Mouse (Mus musculus) liver, adult 2 months (tissue): Measurements from ENCODE around the gene Ppy. TPM values are rescaled to one million over a fixed set of nuclear protein-coding genes. Genes with fewer than 3 reads are reported as not detected.
A peak's percentile ranks its signal among the peaks of the same experiment; 100 is the strongest.

Source experiments
- DNase-seq: peaks from one replicate; pipeline ENCODE4 v3.0.0-alpha.2; 2011; ENCODE audit warnings: low read depth, low spot score; ENCODE audit errors: extremely low read depth
- H3K27ac ChIP-seq: fragments of 200-500 bp; replicated peaks from 2 replicates; pipeline ENCODE4 v1.5.1; 2012; ENCODE audit warnings: low read depth, mild to moderate bottlenecking, control low read depth, inconsistent platforms, low read length; ENCODE audit not compliant: insufficient read depth
- H3K27me3 ChIP-seq: fragments of 200-500 bp; 2 replicates; pipeline ENCODE4 v1.6.1; 2012; ENCODE audit warnings: mild to moderate bottlenecking, moderate library complexity, low read length, inconsistent platforms; ENCODE audit not compliant: control insufficient read depth, insufficient read depth
- H3K36me3 ChIP-seq: fragments of 200-500 bp; 2 replicates; pipeline ENCODE4 v1.6.1; 2012; ENCODE audit warnings: low read length, inconsistent platforms; ENCODE audit not compliant: control insufficient read depth, insufficient read depth
- H3K4me1 ChIP-seq: fragments of 200-500 bp; 2 replicates; pipeline ENCODE4 v1.6.1; 2011; ENCODE audit warnings: low read length; ENCODE audit not compliant: control insufficient read depth, insufficient read depth
- H3K4me3 ChIP-seq: fragments of 200-500 bp; 2 replicates; pipeline ENCODE4 v1.5.1; 2011; ENCODE audit warnings: low read depth, mild to moderate bottlenecking, control low read depth, low read length, moderate library complexity; ENCODE audit not compliant: insufficient read depth
- H3K79me2 ChIP-seq: fragments of 200-500 bp; 2 replicates; pipeline ENCODE4 v1.6.1; 2012; ENCODE audit warnings: inconsistent platforms, mild to moderate bottlenecking, low read length, moderate library complexity; ENCODE audit not compliant: control insufficient read depth, insufficient read depth
- H3K9ac ChIP-seq: fragments of 200-500 bp; 2 replicates; pipeline ENCODE4 v1.6.1; 2012; ENCODE audit warnings: low read depth, mild to moderate bottlenecking, control low read depth, inconsistent platforms, low read length
- CTCF ChIP-seq: fragments of 200-500 bp; IDR thresholded peaks from 2 replicates; pipeline ENCODE4 v1.5.1; 2011; ENCODE audit warnings: low read depth, low read length, control low read depth
- POLR2A ChIP-seq: fragments of 200-500 bp; IDR thresholded peaks from 2 replicates; pipeline ENCODE4 v1.6.1; 2011; ENCODE audit warnings: low read length, control low read depth; ENCODE audit not compliant: insufficient read depth; ENCODE audit errors: extremely low read depth
- WGBS: fragments of 180-500 bp; shearing (Covaris S2); methylation state at CpG from one replicate; pipeline ENCODE4 v1.1.7; 2018; 5-methylcytosine and 5-hydroxymethylcytosine counted together
- polyA plus RNA-seq: library from polyadenylated mRNA; depleted of rRNA; stranded (reverse); fragments of >200 nt; gene quantifications from 2 replicates; pipeline ENCODE4 v1.2.3, GENCODE M21; 2012
- total RNA-seq: library from RNA; depleted of rRNA; stranded (reverse); fragments of >200 nt; gene quantifications from 2 replicates; pipeline ENCODE4 v1.2.3, GENCODE M21; 2014

The Ppy gene
- total and polyA plus RNA-seq, 2 experiments = not detected

DNA sequence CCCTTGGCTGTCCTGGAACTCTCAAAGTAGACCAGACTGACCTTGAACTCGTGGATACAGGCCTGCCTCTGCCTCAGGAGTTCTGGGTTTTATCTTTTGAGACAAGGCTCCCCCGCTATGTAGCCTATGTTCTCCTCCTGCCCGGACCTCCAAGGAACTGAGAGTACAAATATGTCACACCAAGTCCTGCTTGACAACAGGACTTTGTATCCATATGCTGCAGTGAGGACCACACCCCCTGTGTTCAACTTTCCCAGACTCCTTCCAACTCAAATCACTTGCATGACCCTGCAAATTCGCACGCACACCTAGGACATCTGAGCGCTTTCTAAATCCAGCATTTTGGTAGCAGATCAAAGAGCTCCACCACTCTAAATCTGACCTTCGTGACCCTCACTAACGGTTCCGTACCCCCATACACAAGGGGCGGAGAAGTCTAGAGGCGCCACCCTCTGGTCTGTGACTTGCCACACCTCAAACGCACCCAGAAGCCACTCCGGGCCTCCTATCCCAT is 43.9 kb upstream of the Ppy start:
- Histone ChIP-seq H3K27ac (peak overlapping the region; percentile 94), H3K79me2 (peaks cover 12% of the 10 kb centered on the region; the same call in 1 of the 2 replicates), H3K9ac (peak overlapping the region; percentile 77), H3K4me1 (peaks cover 12% of the 10 kb centered on the region), H3K4me3 (peak overlapping the region; percentile 67), H3K36me3 (peaks cover 18% of the 10 kb centered on the region), H3K27me3 (no peaks in the 10 kb centered on the region)
- WGBS = 15% methylated on average over 13 of the region's 13 CpGs
- TF ChIP-seq POLR2A (no peak), CTCF (no peak)
- DNase-seq = peak; percentile 91

DNA sequence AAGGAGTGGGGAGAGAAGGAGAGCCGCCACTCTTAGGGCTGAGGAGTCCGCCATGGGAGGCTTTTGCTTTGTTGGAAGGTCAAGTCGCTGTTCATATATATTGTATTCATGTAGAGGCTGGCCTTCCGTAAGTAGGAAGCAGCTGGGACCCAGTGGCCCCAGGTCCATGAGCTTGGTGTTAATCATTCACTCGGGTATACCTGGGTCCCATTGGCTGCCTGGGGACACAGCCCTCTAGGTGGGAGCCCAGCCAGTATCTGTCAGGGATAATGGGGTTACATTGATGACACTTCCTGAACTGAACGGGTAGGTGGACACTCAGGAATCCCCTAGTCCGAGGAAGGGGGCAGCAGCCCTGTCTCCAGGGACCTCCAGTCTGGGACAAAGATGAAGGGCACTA is 41.2 kb upstream of the Ppy start:
- H3K36me3 ChIP-seq = 0 out of 2 replicates have a peak, but pooled peaks cover under 1% of the 10 kb centered on the region
- H3K4me1 ChIP-seq = peaks cover 12% of the 10 kb centered on the region
- 20% methylated on average over 7 of the region's 7 CpGs for WGBS
- peak; percentile 90 for DNase-seq
- H3K27ac ChIP-seq = peak overlapping the region; percentile 89
- peak overlapping the region; percentile 37; the same call in 1 of the 2 replicates for H3K9ac ChIP-seq
- peaks cover 12% of the 10 kb centered on the region; the same call in 1 of the 2 replicates for H3K79me2 ChIP-seq
- TF ChIP-seq POLR2A (no peak), CTCF (no peak)
- H3K4me3 ChIP-seq = no peak overlapping the region
- no peaks in the 10 kb centered on the region for H3K27me3 ChIP-seq

DNA sequence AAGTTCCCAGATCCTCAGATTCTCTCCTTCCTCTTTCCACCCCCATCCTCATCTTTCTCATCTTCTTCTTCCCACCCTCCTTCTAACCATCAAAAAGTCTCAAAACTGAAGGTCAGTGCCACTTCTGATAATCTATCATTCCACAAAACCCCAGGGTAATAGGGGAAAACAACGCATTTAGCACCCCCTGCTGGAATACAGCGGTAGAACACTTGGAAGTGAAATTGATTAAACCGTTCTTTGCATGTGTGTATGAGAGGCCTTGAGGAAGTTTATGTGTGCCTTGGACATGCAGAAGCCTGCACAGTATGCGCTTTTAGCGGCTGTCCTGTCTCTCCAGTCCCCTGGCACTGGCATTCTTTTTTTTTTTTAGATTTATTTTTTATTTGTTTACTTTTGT is 39.4 kb upstream of the Ppy start:
- no peaks in the 10 kb centered on the region for H3K27me3 ChIP-seq
- H3K27ac ChIP-seq = no peak overlapping the region
- H3K4me3 ChIP-seq = no peak overlapping the region
- H3K9ac ChIP-seq = no peak overlapping the region
- peak; percentile 60 for DNase-seq
- no peak for TF ChIP-seq POLR2A
- peak; percentile 57 for TF ChIP-seq CTCF
- 8% methylated on average over 5 of the region's 5 CpGs for WGBS
- no peaks in the 10 kb centered on the region for H3K36me3 ChIP-seq
- H3K79me2 ChIP-seq = peaks cover 2% of the 10 kb centered on the region; the same call in 1 of the 2 replicates
- peaks cover 9% of the 10 kb centered on the region for H3K4me1 ChIP-seq

DNA sequence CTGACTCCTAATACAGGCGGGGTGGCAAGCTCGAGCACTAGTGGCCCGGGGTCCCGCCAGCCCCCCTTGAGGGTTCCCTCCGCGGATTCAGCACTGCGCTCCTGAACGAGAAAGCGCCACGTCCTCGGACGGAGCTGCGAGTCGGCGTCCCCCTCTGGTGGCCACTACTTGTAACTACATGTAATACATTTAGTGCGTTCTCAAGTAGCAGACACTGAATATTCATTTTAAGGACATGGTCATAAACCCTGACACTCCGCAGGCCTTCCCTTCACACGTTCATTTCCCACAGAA is 37.3 kb upstream of the Ppy start:
- Histone ChIP-seq H3K9ac (no peak overlapping the region), H3K4me3 (no peak overlapping the region), H3K79me2 (no peaks in the 10 kb centered on the region), H3K27me3 (no peaks in the 10 kb centered on the region), H3K27ac (no peak overlapping the region), H3K4me1 (peaks cover 4% of the 10 kb centered on the region; the same call in 1 of the 2 replicates), H3K36me3 (no peaks in the 10 kb centered on the region)
- WGBS = 1% methylated on average over 18 of the region's 18 CpGs
- peak; percentile 39 for DNase-seq
- TF ChIP-seq CTCF (peak; percentile 96), POLR2A (no peak)

DNA sequence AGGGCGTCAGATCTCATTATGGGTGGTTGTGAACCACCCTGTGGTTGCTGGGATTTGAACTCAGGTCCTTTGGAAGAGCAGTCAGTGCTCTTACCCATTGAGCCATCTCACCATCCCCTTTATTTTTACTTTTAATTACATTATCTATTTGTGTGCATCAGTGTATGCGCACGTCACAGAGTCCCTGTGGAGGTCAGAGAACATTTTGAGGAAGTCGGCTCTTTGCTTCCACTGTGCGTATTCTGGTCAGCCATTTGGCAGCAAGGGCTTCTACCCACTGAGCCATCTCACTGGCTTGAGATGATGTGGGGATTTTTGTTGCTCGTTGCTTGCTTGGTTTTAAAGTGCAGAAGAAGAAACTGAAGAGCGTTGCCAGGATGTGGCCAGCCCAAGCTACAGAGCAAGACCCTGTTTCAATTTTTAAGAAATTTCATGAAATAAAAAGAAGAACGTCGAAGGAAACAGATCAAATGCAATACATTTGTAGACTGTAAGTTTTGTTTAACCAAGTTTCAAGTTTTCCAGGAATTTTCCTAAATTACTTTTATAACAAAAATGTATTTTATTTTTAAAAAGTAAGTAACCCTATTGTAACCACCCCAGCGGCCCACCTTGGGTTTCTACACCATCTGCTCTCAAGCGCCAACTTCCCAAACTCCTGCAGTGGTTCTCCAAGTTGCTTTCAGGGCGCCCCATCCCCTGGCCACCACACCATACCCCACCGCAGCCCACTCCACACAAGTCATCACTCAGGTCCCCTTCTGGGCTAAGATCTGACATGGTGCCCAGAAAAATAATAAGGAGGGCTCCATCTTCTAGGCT is 36.7 kb upstream of the Ppy start:
- Histone ChIP-seq H3K27ac (no peak overlapping the region), H3K4me3 (no peak overlapping the region), H3K36me3 (no peaks in the 10 kb centered on the region), H3K4me1 (no peaks in the 10 kb centered on the region), H3K27me3 (no peaks in the 10 kb centered on the region), H3K9ac (no peak overlapping the region), H3K79me2 (no peaks in the 10 kb centered on the region)
- no peak for DNase-seq
- WGBS = 55% methylated on average over 13 of the region's 13 CpGs
- TF ChIP-seq POLR2A = no peak
- no peak for TF ChIP-seq CTCF

DNA sequence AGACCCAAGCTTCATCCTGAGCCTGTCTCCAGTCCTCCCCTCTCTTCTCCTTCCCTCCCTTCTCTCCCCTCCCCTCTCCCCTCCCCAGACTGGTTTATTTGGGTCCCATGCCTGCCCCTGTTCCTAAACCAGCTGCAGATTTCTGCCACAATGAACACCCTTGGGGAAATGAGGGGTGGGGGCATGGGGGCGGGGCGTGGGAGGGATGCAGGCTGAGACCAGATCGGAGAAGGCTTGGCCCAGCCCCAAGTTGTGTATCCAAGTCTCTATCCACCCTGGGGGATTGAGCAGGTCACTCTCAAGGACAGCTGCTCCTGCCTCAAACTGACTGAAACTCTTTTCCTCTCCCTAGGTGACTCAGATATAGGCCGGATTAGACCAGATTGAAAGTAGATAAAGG is 33.4 kb upstream of the Ppy start:
- 36% methylated on average over 4 of the region's 4 CpGs for WGBS
- Histone ChIP-seq H3K9ac (no peak overlapping the region), H3K79me2 (no peaks in the 10 kb centered on the region), H3K4me1 (no peaks in the 10 kb centered on the region), H3K4me3 (no peak overlapping the region), H3K36me3 (no peaks in the 10 kb centered on the region), H3K27ac (no peak overlapping the region), H3K27me3 (no peaks in the 10 kb centered on the region)
- no peak for DNase-seq
- TF ChIP-seq CTCF (no peak), POLR2A (no peak)
